Comparison of ENCODE assay signal across 11 mouse cellular contexts in genomic region chrX:141590242-141590641, GRCm38 (mm10).
DNase-seq lines count a peak whose midpoint lies in the region; ATAC-seq lines count a peak whose summit lies in the region.
"Had no signal": no experiment of that assay in that cellular context is flagged by ENCODE, and none has a peak within 500 bp of the region (broad histone marks: within the 10 kb centered on the region; RNA-seq: fewer than 3 reads in every experiment).

No protein-coding gene starts in this region.

- ATAC-seq in forebrain, embryonic 13.5 days: 0 out of 2 replicates have a peak, but pooled peaks have one; percentile 19
- no peak for ATAC-seq in forebrain, embryonic 15.5 days (replicated peaks)

- H3K4me3 ChIP-seq in forebrain, embryonic 13.5 days: no peak overlapping the region
- H3K4me3 ChIP-seq in forebrain, embryonic 15.5 days: no peak overlapping the region
- H3K4me3 ChIP-seq: embryonic facial prominence, embryonic 15.5 days; hindbrain, embryonic 15.5 days had no signal

- 26% methylated on average over 3 of the region's 3 CpGs for WGBS in forebrain, embryonic 13.5 days
- 29% methylated on average over 3 of the region's 3 CpGs for WGBS in forebrain, embryonic 15.5 days

- peak; percentile 1 for DNase-seq in left cerebral cortex, postnatal 4 days
- DNase-seq in left cerebral cortex, adult 11 months (ENCODE audit: low spot score): no peak
- peak; percentile 25 for DNase-seq in R1 (ENCODE audit: low read depth, low spot score)
- DNase-seq in lung, postnatal 14 days: peak; percentile 1
- DNase-seq in spleen, postnatal 14 days (ENCODE audit: low spot score in 2 of 2): no peak
- no peak for DNase-seq in adrenal gland, postnatal 10 days

- H3K9me3 ChIP-seq in forebrain, embryonic 13.5 days (replicated peaks): no peaks in the 10 kb centered on the region
- H3K9me3 ChIP-seq in forebrain, embryonic 15.5 days: no peaks in the 10 kb centered on the region
- H3K9me3 ChIP-seq: embryonic facial prominence, embryonic 15.5 days; hindbrain, embryonic 15.5 days had no signal

- intact Hi-C loops in left cerebral cortex, postnatal 4 days (cut with DNase I): no loop called here

- no peaks in the 10 kb centered on the region for H3K36me3 ChIP-seq in forebrain, embryonic 13.5 days (ENCODE audit: poor library complexity, severe bottlenecking)
- H3K36me3 ChIP-seq in forebrain, embryonic 15.5 days: no peaks in the 10 kb centered on the region
- H3K36me3 ChIP-seq: embryonic facial prominence, embryonic 15.5 days; hindbrain, embryonic 15.5 days had no signal

- H3K27ac ChIP-seq in forebrain, embryonic 13.5 days: no peak overlapping the region
- H3K27ac ChIP-seq in forebrain, embryonic 15.5 days (replicated peaks): no peak overlapping the region
- H3K27ac ChIP-seq: embryonic facial prominence, embryonic 15.5 days; hindbrain, embryonic 15.5 days; macrophage had no signal

- no peaks in the 10 kb centered on the region for H3K27me3 ChIP-seq in forebrain, embryonic 13.5 days
- H3K27me3 ChIP-seq in forebrain, embryonic 15.5 days: no peaks in the 10 kb centered on the region

- H3K4me1 ChIP-seq in forebrain, embryonic 13.5 days: no peaks in the 10 kb centered on the region
- no peaks in the 10 kb centered on the region for H3K4me1 ChIP-seq in forebrain, embryonic 15.5 days
- H3K4me1 ChIP-seq: embryonic facial prominence, embryonic 15.5 days; hindbrain, embryonic 15.5 days had no signal

- H3K4me2 ChIP-seq in forebrain, embryonic 13.5 days: no peak overlapping the region
- no peak overlapping the region for H3K4me2 ChIP-seq in forebrain, embryonic 15.5 days (replicated peaks)
- H3K4me2 ChIP-seq: embryonic facial prominence, embryonic 15.5 days; hindbrain, embryonic 15.5 days had no signal

- no peak overlapping the region for H3K9ac ChIP-seq in forebrain, embryonic 13.5 days
- no peak overlapping the region for H3K9ac ChIP-seq in forebrain, embryonic 15.5 days (replicated peaks)
- H3K9ac ChIP-seq: embryonic facial prominence, embryonic 15.5 days; hindbrain, embryonic 15.5 days had no signal

Comparison
In these comparisons a context has a peak if more than half of its experiments do, and no peak if none do; other contexts are left out.
1. DNase-seq: peak in left cerebral cortex, postnatal 4 days (single experiment), R1 (single experiment) and lung, postnatal 14 days (single experiment); none in left cerebral cortex, adult 11 months (single experiment), spleen, postnatal 14 days (0 of 2) and adrenal gland, postnatal 10 days (single experiment).